Mouse (Mus musculus) myocyte (in vitro differentiated cells): ENCODE results near the gene Pold1. TPM values are rescaled to one million over a fixed set of nuclear protein-coding genes. Genes with fewer than 3 reads are reported as not detected.

Experiments
- H3K27me3 ChIP-seq: one replicate; pipeline ENCODE4 v1.6.1; 2011; ENCODE audit not compliant: control insufficient read depth, insufficient read depth, insufficient read length
- H3K36me3 ChIP-seq: one replicate; pipeline ENCODE4 v1.6.1; 2011; ENCODE audit not compliant: control insufficient read depth, insufficient read depth
- H3K4me2 ChIP-seq: one replicate; pipeline ENCODE4 v1.6.1; 2011; ENCODE audit warnings: low read depth, control low read depth
- H3K4me3 ChIP-seq: one replicate; pipeline ENCODE4 v1.5.1; 2011; ENCODE audit warnings: mild to moderate bottlenecking, control low read depth, moderate library complexity
- H3K79me2 ChIP-seq: one replicate; pipeline ENCODE4 v1.6.1; 2011; ENCODE audit not compliant: control insufficient read depth, insufficient read depth
- H3ac ChIP-seq: one replicate; pipeline ENCODE4 v1.6.1; 2011; ENCODE audit not compliant: control insufficient read depth, insufficient read length
- CEBPB ChIP-seq: IDR thresholded peaks from 2 replicates; pipeline ENCODE4 v1.6.1; 2011; ENCODE audit warnings: mild to moderate bottlenecking, moderate library complexity; ENCODE audit not compliant: poor library complexity, insufficient read depth, severe bottlenecking
- E2F4 ChIP-seq: IDR thresholded peaks from one replicate; pipeline ENCODE4 v1.6.1; 2011; ENCODE audit warnings: mild to moderate bottlenecking, control low read depth, moderate library complexity; ENCODE audit not compliant: insufficient read depth
- MAX ChIP-seq: IDR thresholded peaks from one replicate; pipeline ENCODE4 v1.6.1; 2011; ENCODE audit warnings: low read depth, mild to moderate bottlenecking, control low read depth
- MYOD1 ChIP-seq, 3 experiments: IDR thresholded peaks; one replicate each; pipeline ENCODE4 v1.6.1; 2011; ENCODE audit warnings: control low read depth in 2 of 3, low read depth in 2 of 3, mild to moderate bottlenecking in 2 of 3, moderate library complexity in 1 of 3; ENCODE audit not compliant: insufficient read length in 2 of 3, control insufficient read depth in 1 of 3
- MYOG ChIP-seq, 3 experiments: IDR thresholded peaks; one replicate each; pipeline ENCODE4 v1.6.1; 2011; ENCODE audit warnings: control low read depth in 2 of 3, low read depth in 2 of 3, mild to moderate bottlenecking in 2 of 3; ENCODE audit not compliant: insufficient read length in 2 of 3, control insufficient read depth in 1 of 3, insufficient read depth in 1 of 3
- POLR2A ChIP-seq: IDR thresholded peaks from one replicate; pipeline ENCODE4 v1.6.1; 2011; ENCODE audit warnings: low read depth, mild to moderate bottlenecking, control low read depth, moderate library complexity; ENCODE audit not compliant: insufficient read length
- POLR2AphosphoS2 ChIP-seq: IDR thresholded peaks from one replicate; pipeline ENCODE4 v1.6.1; 2011; ENCODE audit warnings: low read depth, control low read depth; ENCODE audit not compliant: insufficient read length
- REST ChIP-seq: IDR thresholded peaks from one replicate; pipeline ENCODE4 v1.6.1; 2011; ENCODE audit warnings: mild to moderate bottlenecking, control low read depth, moderate library complexity; ENCODE audit not compliant: insufficient read depth, insufficient read length
- SRF ChIP-seq: IDR thresholded peaks from one replicate; pipeline ENCODE4 v1.6.1; 2011; ENCODE audit warnings: low read depth; ENCODE audit not compliant: control insufficient read depth, insufficient read length
- TCF12 ChIP-seq: IDR thresholded peaks from one replicate; pipeline ENCODE4 v1.6.1; 2011; ENCODE audit warnings: mild to moderate bottlenecking, control low read depth; ENCODE audit not compliant: poor library complexity, insufficient read depth, severe bottlenecking
- TCF3 ChIP-seq: IDR thresholded peaks from one replicate; pipeline ENCODE4 v1.6.1; 2011; ENCODE audit warnings: low read depth, control low read depth; ENCODE audit not compliant: insufficient read length
- USF1 ChIP-seq: IDR thresholded peaks from one replicate; pipeline ENCODE4 v1.6.1; 2011; ENCODE audit warnings: low read depth, mild to moderate bottlenecking, control low read depth, moderate library complexity
- polyA plus RNA-seq: library from polyadenylated mRNA; unstranded; fragments of >200 nt; fragmentation: generic; extraction: Trizol; gene quantifications from one replicate; pipeline ENCODE4 v1.2.1, GENCODE M21; 2012; ENCODE audit warnings: missing spikeins

Pold1 gene
- polyA plus RNA-seq, 1 experiment, result 23.9 TPM

DNA sequence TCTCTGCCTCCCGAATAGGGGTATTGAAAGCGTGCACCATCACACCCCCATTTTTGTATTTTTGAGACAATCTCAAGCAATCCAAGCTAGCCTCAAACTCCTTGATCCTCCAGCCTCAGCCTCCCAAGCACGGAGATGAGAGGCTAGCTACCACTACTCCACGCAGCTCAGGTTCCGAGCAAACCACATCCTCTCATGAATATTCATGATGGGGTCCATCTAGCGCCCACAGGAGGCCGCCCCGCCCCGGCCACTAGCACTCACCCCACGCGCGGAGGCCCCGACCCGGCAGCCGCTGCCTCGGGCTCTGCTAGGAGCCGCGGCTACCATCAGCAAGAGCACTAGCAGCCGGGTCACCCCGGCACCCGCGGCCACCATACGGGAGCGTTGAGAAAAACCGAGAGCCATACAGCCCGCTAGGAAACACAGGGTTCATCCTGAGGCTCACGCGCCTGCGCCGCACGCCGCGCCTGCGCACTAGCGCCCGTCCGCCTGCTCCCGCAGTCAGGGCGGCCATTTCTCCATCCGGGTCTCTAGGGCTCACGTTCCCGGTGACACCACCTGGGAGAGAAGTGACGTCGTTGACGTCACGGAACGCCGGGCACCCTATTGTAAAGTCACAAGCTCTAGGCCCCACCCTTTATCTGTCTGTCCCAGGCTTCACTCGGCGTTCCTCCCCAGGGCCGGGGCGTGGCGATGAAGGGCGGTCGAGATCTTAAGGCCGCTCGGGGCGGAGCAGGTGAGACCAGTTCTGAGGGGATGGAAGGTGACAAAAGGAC lies 52.5 kb downstream of the Pold1 start, which contains the start of the genes Emc10 and Fam71e1:
TSS of gene Emc10 (minus strand) at position 538 of the 779 bp plus-strand sequence.
TSS of gene Fam71e1 (plus strand) at position 590 of the 779 bp plus-strand sequence.
- no peaks in the 10 kb centered on the region for H3K27me3 ChIP-seq
- TF ChIP-seq MYOD1 (IDR thresholded peaks at IDR 0.05; ENCODE audit: control insufficient read depth in 1 of 3, insufficient read length in 2 of 3, low read depth in 2 of 3), result no peak
- peak; percentile 59 for TF ChIP-seq POLR2AphosphoS2
- peak; percentile 60 for TF ChIP-seq POLR2A
- TF ChIP-seq TCF3, result no peak
- TF ChIP-seq REST, result no peak
- no peaks in the 10 kb centered on the region for H3K36me3 ChIP-seq
- H3K4me3 ChIP-seq, result peak within 1 kb of the TSS; percentile 53
- peaks cover 11% of the 10 kb centered on the region for H3K79me2 ChIP-seq
- peak within 1 kb of the TSS; percentile 90 for H3K4me2 ChIP-seq
- H3ac ChIP-seq, result peak within 1 kb of the TSS; percentile 47

DNA sequence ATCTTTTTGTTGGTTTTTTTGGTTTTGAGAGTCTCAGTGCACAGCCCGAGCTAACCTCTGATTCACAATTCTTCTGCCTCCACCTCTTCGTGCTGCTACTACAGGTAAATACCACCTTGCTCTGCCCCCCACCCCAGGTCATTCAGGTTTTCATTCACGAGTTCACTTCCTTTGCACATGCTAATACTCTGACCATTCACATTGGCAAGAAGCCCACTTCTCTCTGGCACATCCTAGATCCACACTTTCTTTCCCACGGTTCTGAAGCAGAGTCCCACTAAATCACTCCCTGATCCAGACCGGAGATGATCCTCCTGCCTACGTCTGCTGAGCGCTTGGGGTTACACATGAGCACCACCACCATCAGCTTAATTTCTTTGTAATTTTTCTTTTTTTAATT lies 53.6 kb downstream of the Pold1 start:
- H3ac ChIP-seq, result no peak overlapping the region
- peak overlapping the region; percentile 90 for H3K4me2 ChIP-seq
- peaks cover 11% of the 10 kb centered on the region for H3K79me2 ChIP-seq
- H3K36me3 ChIP-seq, result no peaks in the 10 kb centered on the region
- H3K27me3 ChIP-seq, result no peaks in the 10 kb centered on the region
- H3K4me3 ChIP-seq, result peak overlapping the region; percentile 53
- no peak for TF ChIP-seq POLR2AphosphoS2
- TF ChIP-seq E2F4, result no peak
- no peak for TF ChIP-seq MYOD1 (IDR thresholded peaks at IDR 0.05; ENCODE audit: control insufficient read depth in 1 of 3, insufficient read length in 2 of 3, low read depth in 2 of 3)
- TF ChIP-seq MAX, result no peak
- TF ChIP-seq REST, result no peak

DNA sequence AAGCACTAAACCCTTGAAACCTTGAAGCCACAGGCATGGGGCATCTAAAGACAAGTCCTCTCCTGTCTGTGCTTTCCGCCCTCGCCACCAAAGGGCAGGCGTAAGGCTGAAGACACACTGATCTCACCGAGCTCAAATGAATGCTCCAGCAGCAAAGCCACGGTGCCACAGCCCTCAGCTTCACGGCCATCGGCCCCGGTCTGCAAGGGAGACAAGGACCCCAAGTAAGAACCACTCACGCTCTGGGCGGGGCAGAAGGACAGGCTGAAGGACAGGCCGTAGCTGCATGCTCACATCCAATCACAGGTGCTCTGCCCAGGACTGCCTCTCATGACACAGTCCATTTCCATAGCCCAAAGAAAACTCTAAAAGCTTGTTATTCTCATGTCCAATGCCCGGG lies 54.0 kb downstream of the Pold1 start:
- Histone ChIP-seq H3K4me3 (no peak overlapping the region), H3ac (no peak overlapping the region), H3K79me2 (peaks cover 11% of the 10 kb centered on the region), H3K36me3 (no peaks in the 10 kb centered on the region), H3K27me3 (no peaks in the 10 kb centered on the region), H3K4me2 (no peak overlapping the region)
- TF ChIP-seq POLR2A (no peak), TCF3 (no peak), SRF (no peak), POLR2AphosphoS2 (no peak), MYOD1 (IDR thresholded peaks at IDR 0.05; ENCODE audit: control insufficient read depth in 1 of 3, insufficient read length in 2 of 3, low read depth in 2 of 3) (no peak), E2F4 (no peak), MAX (no peak)

DNA sequence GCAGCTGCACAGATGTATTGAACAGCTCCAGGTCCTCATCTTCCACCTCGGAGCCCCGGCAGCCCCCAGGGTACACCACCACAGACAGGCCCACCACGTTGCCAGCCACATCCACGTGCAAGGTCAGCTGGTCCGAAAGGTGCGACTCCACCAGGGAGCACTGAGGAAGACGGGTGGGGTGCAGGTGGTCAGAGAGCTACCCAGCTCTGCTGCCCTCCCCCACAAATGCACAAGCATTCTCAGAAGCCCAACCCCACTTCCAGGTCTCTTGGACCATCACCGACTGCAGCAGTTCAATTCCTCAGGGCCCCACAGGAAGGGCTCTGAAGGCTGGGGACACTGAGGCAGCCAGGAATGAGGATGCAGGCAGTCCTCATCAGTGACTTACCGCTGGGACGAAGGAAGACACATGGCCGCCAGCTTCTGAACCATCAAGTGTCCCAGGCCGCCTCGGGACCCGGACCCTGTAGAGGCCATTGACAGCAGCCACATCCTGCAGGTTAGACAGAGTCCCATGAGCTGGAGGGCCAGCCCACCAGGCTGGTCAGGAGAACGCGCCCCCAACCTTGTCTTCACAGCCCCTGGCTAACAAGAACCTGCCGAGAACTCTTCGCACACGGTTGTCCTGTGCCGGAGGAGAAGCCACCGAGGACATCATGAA lies 56.4 kb downstream of the Pold1 start:
- H3K4me2 ChIP-seq, result no peak overlapping the region
- H3K79me2 ChIP-seq, result peaks cover 11% of the 10 kb centered on the region
- no peaks in the 10 kb centered on the region for H3K36me3 ChIP-seq
- TF ChIP-seq CEBPB, result no peak
- TF ChIP-seq MAX, result no peak
- no peak for TF ChIP-seq TCF3
- TF ChIP-seq POLR2AphosphoS2, result no peak
- no peak for TF ChIP-seq MYOG (IDR thresholded peaks at IDR 0.05; ENCODE audit: control insufficient read depth in 1 of 3, insufficient read depth in 1 of 3, insufficient read length in 2 of 3, low read depth in 2 of 3)
- TF ChIP-seq USF1, result no peak
- no peak for TF ChIP-seq POLR2A
- no peak for TF ChIP-seq MYOD1 (IDR thresholded peaks at IDR 0.05; ENCODE audit: control insufficient read depth in 1 of 3, insufficient read length in 2 of 3, low read depth in 2 of 3)
- TF ChIP-seq TCF12, result no peak
- TF ChIP-seq REST, result no peak
- no peak for TF ChIP-seq SRF
- no peak for TF ChIP-seq E2F4
- no peak overlapping the region for H3K4me3 ChIP-seq
- H3ac ChIP-seq, result no peak overlapping the region
- no peaks in the 10 kb centered on the region for H3K27me3 ChIP-seq

DNA sequence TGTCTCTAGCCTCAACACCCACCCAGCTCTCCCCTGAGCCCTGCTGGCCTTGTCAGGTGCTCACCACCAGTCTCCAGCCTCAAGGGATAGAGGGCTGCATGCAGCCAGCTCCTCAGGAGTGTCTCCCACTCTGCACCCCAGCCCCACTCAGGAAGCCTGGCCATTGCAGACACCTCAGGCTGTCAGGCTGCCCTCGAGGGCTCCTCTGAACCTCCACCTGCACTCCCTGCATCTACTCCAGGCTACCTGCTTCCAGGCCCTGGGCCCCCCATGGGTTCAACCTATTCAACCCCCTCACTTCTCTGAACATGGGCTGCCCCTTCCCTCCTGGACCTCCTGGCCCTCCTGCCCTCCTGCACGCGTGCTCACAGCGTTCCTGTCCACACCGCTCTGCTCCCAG lies 57.3 kb downstream of the Pold1 start:
- Histone ChIP-seq H3K4me3 (no peak overlapping the region), H3ac (no peak overlapping the region), H3K4me2 (no peak overlapping the region), H3K79me2 (peaks cover 11% of the 10 kb centered on the region), H3K36me3 (no peaks in the 10 kb centered on the region), H3K27me3 (no peaks in the 10 kb centered on the region)
- TF ChIP-seq CEBPB, result no peak
- no peak for TF ChIP-seq TCF12
- no peak for TF ChIP-seq MYOG (IDR thresholded peaks at IDR 0.05; ENCODE audit: control insufficient read depth in 1 of 3, insufficient read depth in 1 of 3, insufficient read length in 2 of 3, low read depth in 2 of 3)
- no peak for TF ChIP-seq POLR2A
- TF ChIP-seq MYOD1 (IDR thresholded peaks at IDR 0.05; ENCODE audit: control insufficient read depth in 1 of 3, insufficient read length in 2 of 3, low read depth in 2 of 3), result no peak
- no peak for TF ChIP-seq POLR2AphosphoS2
- TF ChIP-seq E2F4, result no peak
- TF ChIP-seq REST, result no peak
- TF ChIP-seq SRF, result no peak
- TF ChIP-seq TCF3, result no peak
- no peak for TF ChIP-seq MAX
- no peak for TF ChIP-seq USF1
